Mouse (Mus musculus): ENCODE data around the gene Olfr147.
"Not testable (repeated sequence)": the region's sequence is repeated elsewhere in the genome, so short reads cannot be mapped to it uniquely, and the experiment has no call there.

Gene Olfr147

GRCm38 (mm10) chr9:38401398-38401797 lies at the start of gene Olfr147:
Gene Olfr147, plus strand, starts transcription at chr9:38401698.
- no peak for DNase-seq

GRCm38 (mm10) chr9:38366596-38366995 lies 34.9 kb upstream of the Olfr147 start, which contains the start of gene Olfr250:
Gene Olfr250, plus strand, starts transcription at chr9:38366896.
- DNase-seq, result no peak

GRCm38 (mm10) chr9:38376786-38377185 lies 24.7 kb upstream of the Olfr147 start, which contains the start of gene Olfr251:
Gene Olfr251, plus strand, starts transcription at chr9:38377086.
- no peak for DNase-seq

- DNase-seq, result not testable (repeated sequence)
These were observed 6.0 kb downstream of the Olfr147 start for GRCm38 (mm10) chr9:38407502-38407901.

- not testable (repeated sequence) for DNase-seq
These were observed 12.0 kb downstream of the Olfr147 start for GRCm38 (mm10) chr9:38413502-38413901.

- DNase-seq, result no peak
These were observed 22.3 kb downstream of the Olfr147 start for GRCm38 (mm10) chr9:38423801-38424200.

GRCm38 (mm10) chr9:38427026-38427425 lies 25.5 kb downstream of the Olfr147 start:
- no peak for DNase-seq

GRCm38 (mm10) chr9:38429155-38429554 lies 27.7 kb downstream of the Olfr147 start, which contains the start of gene Olfr901:
Gene Olfr901, plus strand, starts transcription at chr9:38429455.
- no peak for DNase-seq

- no peak for DNase-seq
These were observed 45.9 kb downstream of the Olfr147 start, which contains the start of gene Olfr902 for GRCm38 (mm10) chr9:38447352-38447751. Gene Olfr902, plus strand, starts transcription at chr9:38447652.

Data from cerebellum, adult 8-10 months (tissue).